ENCODE assay signal across 8 mouse cellular contexts in the genomic region with DNA sequence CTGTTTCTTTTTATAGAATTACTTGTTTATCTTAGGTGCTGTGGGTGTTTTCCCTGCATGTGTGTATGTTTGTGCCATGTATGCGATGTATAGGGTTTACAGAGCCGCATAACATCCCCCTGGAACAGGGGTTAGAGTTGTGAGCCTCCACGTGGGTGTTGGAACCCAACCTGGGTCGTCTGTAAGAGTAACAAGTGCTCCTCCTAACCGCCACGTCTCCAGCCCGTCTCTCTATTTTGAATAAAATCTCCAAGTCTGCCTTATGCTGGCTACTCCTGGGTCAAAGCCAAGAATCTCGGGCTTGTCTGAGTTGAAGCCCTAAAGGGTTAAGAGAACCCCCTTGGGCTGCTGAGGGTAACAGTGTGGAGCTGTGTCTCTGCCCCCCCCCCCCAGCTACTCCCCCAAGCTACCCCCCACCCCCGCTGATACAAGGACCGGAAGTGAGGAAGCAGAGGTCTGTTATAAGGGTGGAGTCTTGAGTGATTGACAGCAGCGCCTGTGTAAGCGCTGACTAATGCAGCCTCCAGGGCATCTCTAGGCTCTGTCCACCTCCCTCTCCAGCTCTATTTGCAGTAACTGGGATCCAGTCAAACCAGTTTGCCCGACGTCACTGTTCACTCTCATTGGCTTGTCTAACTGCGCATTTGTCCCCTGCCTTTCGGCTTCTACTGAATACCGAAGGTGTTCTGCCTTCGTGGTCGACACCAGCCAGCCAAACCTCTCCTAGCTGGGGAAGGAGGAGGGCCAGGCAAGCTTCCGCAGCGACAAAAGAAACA. TPM values are rescaled to one million over a fixed set of nuclear protein-coding genes. Genes with fewer than 3 reads are reported as not detected.
DNase-seq lines count a peak whose midpoint lies in the region; ATAC-seq and TF ChIP-seq lines count a peak whose summit lies in the region.

No protein-coding gene starts in this region.

- ATAC-seq in hindbrain, embryonic 13.5 days (ENCODE audit: low FRiP score) = peak; percentile 88
- peak; percentile 90 for ATAC-seq in megakaryocyte, adult 5-6 weeks (ENCODE audit: poor library complexity, severe bottlenecking)

- TF ChIP-seq CTCF in spleen, adult 2 months (IDR thresholded peaks at IDR 0.05; ENCODE audit: extremely low read depth, insufficient read depth, insufficient read length, insufficient replicate concordance) = no peak

- peak; percentile 25 to 44 for DNase-seq in spleen, adult 2 months (ENCODE audit: low read depth in 1 of 2, low spot score in 2 of 2)
- DNase-seq in spleen, postnatal 14 days (ENCODE audit: low spot score in 2 of 2) = no peak
- peak; percentile 30 to 33 for DNase-seq in cerebellum, adult 18-20 months
- peak; percentile 69 for DNase-seq in forelimb bud, embryonic 11.5 days (ENCODE audit: low read depth, low spot score)
- DNase-seq in left cerebral cortex, adult 18-20 months (ENCODE audit: low spot score in 2 of 2) = peak; percentile 4 to 11
- peak; percentile 66 for DNase-seq in splenic B cell, adult 2 months (ENCODE audit: low read depth, low spot score)

- H3K4me3 ChIP-seq in spleen, adult 2 months (ENCODE audit: extremely low read depth, insufficient read depth, insufficient read length) = peak overlapping the region; percentile 60
- peak overlapping the region; percentile 33 for H3K4me3 ChIP-seq in hindbrain, embryonic 13.5 days

- peak overlapping the region; percentile 66 for H3K9ac ChIP-seq in hindbrain, embryonic 13.5 days

- H3K27me3 ChIP-seq in spleen, adult 2 months (ENCODE audit: control insufficient read depth, insufficient read depth, low read length) = no peaks in the 10 kb centered on the region
- peaks cover 30% of the 10 kb centered on the region for H3K27me3 ChIP-seq in hindbrain, embryonic 13.5 days
- H3K27me3 ChIP-seq in splenic B cell, adult 2 months (ENCODE audit: control insufficient read depth, insufficient read depth, low read length, poor library complexity, severe bottlenecking) = no peaks in the 10 kb centered on the region

- no peaks in the 10 kb centered on the region for H3K36me3 ChIP-seq in spleen, adult 2 months (ENCODE audit: control insufficient read depth, insufficient read depth, low read length)
- H3K36me3 ChIP-seq in hindbrain, embryonic 13.5 days = no peaks in the 10 kb centered on the region
- 0 out of 2 replicates have a peak, but pooled peaks cover 2% of the 10 kb centered on the region for H3K36me3 ChIP-seq in splenic B cell, adult 2 months (ENCODE audit: control insufficient read depth, insufficient read depth, low read length, poor library complexity, severe bottlenecking)

- H3K27ac ChIP-seq in spleen, adult 2 months (ENCODE audit: insufficient read depth, low read length) = no peak overlapping the region
- H3K27ac ChIP-seq in hindbrain, embryonic 13.5 days = peak overlapping the region; percentile 67

- no peaks in the 10 kb centered on the region for H3K4me1 ChIP-seq in spleen, adult 2 months (ENCODE audit: control insufficient read depth, insufficient read depth, insufficient read length)
- H3K4me1 ChIP-seq in hindbrain, embryonic 13.5 days (replicated peaks) = peaks cover 19% of the 10 kb centered on the region

- WGBS in spleen, adult 2 months = 3% methylated on average over 21 of the region's 21 CpGs
- WGBS in hindbrain, embryonic 13.5 days = 8% methylated on average over 21 of the region's 21 CpGs

- no peaks in the 10 kb centered on the region for H3K9me3 ChIP-seq in hindbrain, embryonic 13.5 days

- no peak for TF ChIP-seq POLR2A in spleen, adult 2 months (IDR thresholded peaks at IDR 0.05; ENCODE audit: low read depth, low read length)

- peak overlapping the region; percentile 56 for H3K4me2 ChIP-seq in hindbrain, embryonic 13.5 days

RNA-seq across cellular contexts. Expression of a gene that starts 36.3 kb away (rescaled TPM):
- not detected in 2 replicates for polyA plus RNA-seq in spleen, adult 2 months (2012; rRNA removed)
- not detected in 2 replicates for polyA plus RNA-seq in hindbrain, embryonic 13.5 days (2015; fragmentation: Nextera tagmentation; extraction: Ambion mirVana)
- not detected for total RNA-seq in left cerebral cortex, adult 18-20 months (2021)
- total RNA-seq in megakaryocyte, adult 5-6 weeks (2015) = not detected in 2 replicates
- not detected in 2 replicates for total RNA-seq in megakaryocyte, adult 5-6 weeks (2017)

Comparison
In these comparisons a context has a peak if more than half of its experiments do, and no peak if none do; other contexts are left out.
1. DNase-seq: peak in spleen, adult 2 months (2 of 2), cerebellum, adult 18-20 months (2 of 2), forelimb bud, embryonic 11.5 days (single experiment), left cerebral cortex, adult 18-20 months (2 of 2) and splenic B cell, adult 2 months (single experiment); none in spleen, postnatal 14 days (0 of 2).